Mouse (Mus musculus): ENCODE measurements at regions not wholly inside any gene's neighbourhood (a gene's known extent, or its start where the extent isn't known, plus 50 kb on each side); places are given as distances from the start of the nearest gene placed in this dataset.
A peak's percentile ranks its signal among the peaks of the same experiment; 100 is the strongest.

DNA sequence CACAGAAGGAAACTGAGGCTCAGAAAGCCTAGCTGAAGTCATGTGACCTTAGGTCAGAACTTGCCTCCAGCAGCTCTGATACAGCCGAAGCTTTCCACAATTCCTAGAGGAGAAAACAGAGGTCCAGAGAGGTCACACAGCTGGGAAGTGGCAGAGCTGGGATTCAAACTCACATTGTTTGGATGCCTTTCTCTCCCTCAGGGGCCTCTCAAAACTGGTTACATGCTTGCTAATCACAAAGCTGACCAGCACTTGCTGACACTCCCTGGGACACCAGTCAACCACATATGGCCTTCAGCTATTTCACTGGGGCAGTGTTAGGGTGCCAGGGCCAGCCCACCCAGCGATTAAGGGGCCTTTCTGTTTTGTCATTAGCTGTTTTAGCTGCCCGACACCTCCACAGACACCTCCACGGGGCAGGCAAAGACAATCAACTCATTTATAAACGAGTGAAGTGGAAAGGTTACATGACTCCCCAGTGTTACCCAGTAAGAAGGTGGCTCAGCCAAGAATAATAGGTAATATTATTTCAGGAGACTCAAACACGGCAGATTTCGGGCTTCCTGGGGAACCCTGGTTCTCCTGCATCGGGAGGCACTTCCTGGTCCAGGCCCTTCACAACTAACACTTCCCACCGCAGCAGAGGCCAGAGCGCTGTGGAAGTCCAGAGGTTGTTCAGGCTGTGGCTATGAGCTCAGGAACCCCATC lies 71.4 kb downstream of the 2410131K14Rik start:
- WGBS = 37% methylated on average over 10 of the region's 10 CpGs
- H3K4me3 ChIP-seq = no peak overlapping the region
- H3K4me1 ChIP-seq = peaks cover 36% of the 10 kb centered on the region
- H3K36me3 ChIP-seq (replicated peaks) = no peaks in the 10 kb centered on the region
- peaks cover 41% of the 10 kb centered on the region for H3K27me3 ChIP-seq (replicated peaks; ENCODE audit: low read depth, poor library complexity, severe bottlenecking)
- H3K27ac ChIP-seq (replicated peaks) = peak overlapping the region; percentile 27; the same call in 1 of the 2 replicates
- no peaks in the 10 kb centered on the region for H3K9me3 ChIP-seq
- DNase-seq (ENCODE audit: low spot score) = peak; percentile 36

GRCm38 (mm10) chr5:118318073-118318472 lies 73.0 kb downstream of the 2410131K14Rik start:
- DNase-seq (ENCODE audit: low spot score) = no peak
- 65% methylated on average over 5 of the region's 5 CpGs for WGBS
- peaks cover 41% of the 10 kb centered on the region for H3K27me3 ChIP-seq (replicated peaks; ENCODE audit: low read depth, poor library complexity, severe bottlenecking)

DNA sequence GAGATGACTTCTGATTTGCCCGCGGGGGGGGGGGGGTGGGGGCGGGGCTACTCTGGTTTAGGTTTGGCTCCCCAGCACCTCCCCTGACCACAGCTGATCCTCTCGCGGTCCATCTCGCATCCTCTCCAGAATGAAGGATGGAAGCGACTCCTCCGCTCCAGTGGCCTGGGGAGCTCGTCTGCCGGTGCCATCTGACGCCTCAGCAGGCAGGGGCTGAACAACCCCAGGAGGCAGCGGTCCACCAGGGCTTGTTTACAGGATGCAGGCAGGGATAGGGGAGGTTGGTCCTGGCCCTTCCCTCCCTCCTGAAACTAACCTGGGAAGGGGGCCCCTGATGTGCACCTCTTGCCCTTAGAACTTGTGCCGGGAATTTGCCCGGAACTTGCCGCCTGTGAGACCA lies 73.9 kb downstream of the 2410131K14Rik start:
- Histone ChIP-seq H3K9me3 (no peaks in the 10 kb centered on the region), H3K36me3 (replicated peaks) (no peaks in the 10 kb centered on the region), H3K4me3 (peak overlapping the region; percentile 33; the same call in 1 of the 2 replicates), H3K27ac (replicated peaks) (no peak overlapping the region; the same call in 1 of the 2 replicates), H3K4me1 (peaks cover 52% of the 10 kb centered on the region), H3K27me3 (replicated peaks; ENCODE audit: low read depth, poor library complexity, severe bottlenecking) (peaks cover 41% of the 10 kb centered on the region)
- 12% methylated on average over 15 of the region's 15 CpGs for WGBS
- DNase-seq (ENCODE audit: low spot score) = no peak

More at GRCm38 (mm10) chr5:118318073-118318472, 73.0 kb downstream of the 2410131K14Rik start:
- no peaks in the 10 kb centered on the region for H3K36me3 ChIP-seq (replicated peaks)
- no peak overlapping the region for H3K4me3 ChIP-seq
- no peaks in the 10 kb centered on the region for H3K9me3 ChIP-seq
- H3K4me1 ChIP-seq = peaks cover 52% of the 10 kb centered on the region
- H3K27ac ChIP-seq (replicated peaks) = no peak overlapping the region

- Histone ChIP-seq H3K36me3 (replicated peaks) (no peaks in the 10 kb centered on the region), H3K27me3 (replicated peaks; ENCODE audit: low read depth, poor library complexity, severe bottlenecking) (peaks cover 59% of the 10 kb centered on the region), H3K9me3 (0 out of 2 replicates have a peak, but pooled peaks cover 5% of the 10 kb centered on the region), H3K27ac (replicated peaks) (peak overlapping the region; percentile 79), H3K4me1 (peaks cover 46% of the 10 kb centered on the region), H3K4me3 (no peak overlapping the region)
- peak; percentile 77 for DNase-seq (ENCODE audit: low spot score)
- WGBS = 37% methylated on average over 18 of the region's 18 CpGs
Observed at GRCm38 (mm10) chr5:118321719-118322455, 76.9 kb downstream of the 2410131K14Rik start.

GRCm38 (mm10) chr5:118323151-118323550 lies 78.1 kb downstream of the 2410131K14Rik start:
- Histone ChIP-seq H3K36me3 (replicated peaks) (no peaks in the 10 kb centered on the region), H3K27me3 (replicated peaks; ENCODE audit: low read depth, poor library complexity, severe bottlenecking) (peaks cover 49% of the 10 kb centered on the region), H3K4me3 (no peak overlapping the region), H3K27ac (replicated peaks) (0 out of 2 replicates have a peak overlapping the region, but pooled peaks have one; percentile 69), H3K9me3 (0 out of 2 replicates have a peak, but pooled peaks cover 5% of the 10 kb centered on the region), H3K4me1 (peaks cover 49% of the 10 kb centered on the region)
- WGBS = 90% methylated on average over 2 of the region's 2 CpGs
- DNase-seq (ENCODE audit: low spot score) = no peak

DNA sequence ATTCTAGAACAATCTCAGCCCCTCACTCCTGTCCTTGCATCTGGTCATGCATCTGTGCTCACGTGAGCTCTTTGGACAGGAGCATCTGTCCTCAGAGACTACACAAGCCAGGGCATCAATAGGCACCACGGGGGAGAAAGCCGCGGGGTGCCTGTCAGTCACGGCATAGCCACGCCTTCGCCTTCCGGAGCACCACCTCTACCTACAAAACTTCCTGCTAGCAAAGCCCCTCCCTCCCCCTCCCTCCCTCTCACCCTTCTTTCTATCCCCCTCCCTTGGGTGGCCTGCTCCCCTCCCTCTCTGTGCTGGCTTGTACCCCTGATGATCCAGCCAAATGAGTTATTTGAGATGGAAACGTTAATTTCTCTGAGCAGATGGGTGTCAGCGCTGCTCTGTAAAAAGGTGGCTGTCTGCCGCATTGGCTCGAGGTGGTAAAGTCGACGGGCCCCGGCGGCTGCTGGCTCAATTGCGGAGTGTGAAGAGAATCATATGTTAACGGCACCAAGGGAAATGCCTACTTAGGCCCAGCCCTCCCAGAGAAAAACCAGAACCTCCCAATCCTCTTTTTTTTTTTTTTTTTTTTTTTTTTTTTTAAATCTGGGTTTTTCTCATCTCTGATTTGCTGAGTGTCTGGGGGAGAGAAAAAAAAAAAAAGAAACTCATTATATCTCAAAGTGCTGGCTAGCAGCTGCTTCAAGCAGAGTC lies 82.0 kb downstream of the 2410131K14Rik start:
- peaks cover 56% of the 10 kb centered on the region for H3K27me3 ChIP-seq (replicated peaks; ENCODE audit: low read depth, poor library complexity, severe bottlenecking)

DNA sequence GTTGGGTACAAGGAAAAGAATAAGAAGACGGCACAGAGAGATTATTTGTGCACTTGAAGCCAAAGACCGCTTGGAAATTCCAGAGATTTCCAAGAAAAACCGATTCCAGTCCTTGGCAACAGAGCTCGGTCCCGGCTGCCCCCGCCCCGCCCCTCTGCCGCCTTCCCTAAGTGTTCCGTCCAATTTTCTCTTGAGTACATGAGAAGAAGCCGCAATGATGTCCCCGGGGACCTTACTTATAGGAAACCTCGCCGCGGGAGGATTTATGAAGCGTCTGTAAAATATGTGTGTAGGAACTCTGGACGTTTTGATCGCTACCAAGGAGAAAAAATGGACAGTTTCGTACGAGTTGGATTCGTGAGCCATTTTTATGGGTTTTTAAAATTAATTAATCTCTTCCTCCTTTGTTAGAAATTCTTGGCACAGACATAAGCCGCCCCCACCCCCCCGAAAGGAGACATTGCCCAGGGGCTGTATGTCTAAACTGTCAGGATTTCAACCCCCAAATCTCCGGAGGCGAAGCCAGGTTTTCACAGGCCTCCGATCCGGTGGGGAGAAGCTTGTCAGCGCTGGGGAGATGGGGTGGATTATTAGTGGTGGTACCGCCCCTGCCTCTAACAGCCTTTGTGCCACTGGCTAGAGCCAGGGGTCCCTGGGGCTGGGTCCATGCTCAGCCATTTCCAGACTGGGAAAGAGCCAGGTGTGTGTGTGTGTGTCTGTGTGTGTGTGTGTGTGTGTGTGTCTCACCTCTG lies 83.1 kb downstream of the 2410131K14Rik start:
- Histone ChIP-seq H3K36me3 (replicated peaks) (no peaks in the 10 kb centered on the region), H3K4me1 (peaks cover 39% of the 10 kb centered on the region), H3K9me3 (peaks cover 9% of the 10 kb centered on the region; the same call in 1 of the 2 replicates), H3K4me3 (peak overlapping the region; percentile 52), H3K27ac (replicated peaks) (no peak overlapping the region), H3K27me3 (replicated peaks; ENCODE audit: low read depth, poor library complexity, severe bottlenecking) (peaks cover 66% of the 10 kb centered on the region)
- WGBS = 4% methylated on average over 28 of the region's 28 CpGs
- peak; percentile 69 for DNase-seq (ENCODE audit: low spot score)

More for the DNA sequence above, 82.0 kb downstream of the 2410131K14Rik start:
- Histone ChIP-seq H3K4me3 (peak overlapping the region; percentile 52), H3K4me1 (peaks cover 44% of the 10 kb centered on the region), H3K36me3 (replicated peaks) (no peaks in the 10 kb centered on the region), H3K9me3 (peaks cover 9% of the 10 kb centered on the region; the same call in 1 of the 2 replicates), H3K27ac (replicated peaks) (peak overlapping the region; percentile 63)
- under 1% methylated on average over 18 of the region's 18 CpGs for WGBS
- peak; percentile 70 for DNase-seq (ENCODE audit: low spot score)

GRCm38 (mm10) chr5:118329143-118329542 lies 84.1 kb downstream of the 2410131K14Rik start:
- Histone ChIP-seq H3K4me1 (peaks cover 39% of the 10 kb centered on the region), H3K4me3 (no peak overlapping the region), H3K9me3 (peaks cover 9% of the 10 kb centered on the region; the same call in 1 of the 2 replicates), H3K27ac (replicated peaks) (no peak overlapping the region), H3K36me3 (replicated peaks) (no peaks in the 10 kb centered on the region), H3K27me3 (replicated peaks; ENCODE audit: low read depth, poor library complexity, severe bottlenecking) (peaks cover 72% of the 10 kb centered on the region)
- WGBS = 84% methylated on average over 5 of the region's 5 CpGs
- no peak for DNase-seq (ENCODE audit: low spot score)

DNA sequence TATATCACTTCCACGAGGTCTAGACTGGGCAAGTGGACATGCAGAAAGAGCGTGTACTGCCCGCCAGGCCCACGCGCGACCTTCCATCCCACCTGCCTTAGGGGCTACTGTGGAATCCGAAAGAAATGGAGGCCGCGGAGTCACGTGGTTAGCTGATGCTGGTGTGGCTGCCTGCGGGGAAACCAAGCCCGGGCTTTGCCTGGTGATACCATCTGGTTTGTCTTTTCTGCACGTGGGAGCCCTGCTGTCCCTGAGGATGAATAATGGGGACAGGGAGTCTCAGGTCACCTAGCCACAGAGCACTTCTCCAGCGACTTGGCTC lies 86.2 kb downstream of the 2410131K14Rik start:
- 22% methylated on average over 14 of the region's 14 CpGs for WGBS
- Histone ChIP-seq H3K4me3 (peak overlapping the region; percentile 57), H3K4me1 (peaks cover 39% of the 10 kb centered on the region), H3K36me3 (replicated peaks) (no peaks in the 10 kb centered on the region), H3K9me3 (peaks cover 5% of the 10 kb centered on the region; the same call in 1 of the 2 replicates), H3K27me3 (replicated peaks; ENCODE audit: low read depth, poor library complexity, severe bottlenecking) (peaks cover 58% of the 10 kb centered on the region), H3K27ac (replicated peaks) (peak overlapping the region; percentile 80)
- DNase-seq (ENCODE audit: low spot score) = no peak

DNA sequence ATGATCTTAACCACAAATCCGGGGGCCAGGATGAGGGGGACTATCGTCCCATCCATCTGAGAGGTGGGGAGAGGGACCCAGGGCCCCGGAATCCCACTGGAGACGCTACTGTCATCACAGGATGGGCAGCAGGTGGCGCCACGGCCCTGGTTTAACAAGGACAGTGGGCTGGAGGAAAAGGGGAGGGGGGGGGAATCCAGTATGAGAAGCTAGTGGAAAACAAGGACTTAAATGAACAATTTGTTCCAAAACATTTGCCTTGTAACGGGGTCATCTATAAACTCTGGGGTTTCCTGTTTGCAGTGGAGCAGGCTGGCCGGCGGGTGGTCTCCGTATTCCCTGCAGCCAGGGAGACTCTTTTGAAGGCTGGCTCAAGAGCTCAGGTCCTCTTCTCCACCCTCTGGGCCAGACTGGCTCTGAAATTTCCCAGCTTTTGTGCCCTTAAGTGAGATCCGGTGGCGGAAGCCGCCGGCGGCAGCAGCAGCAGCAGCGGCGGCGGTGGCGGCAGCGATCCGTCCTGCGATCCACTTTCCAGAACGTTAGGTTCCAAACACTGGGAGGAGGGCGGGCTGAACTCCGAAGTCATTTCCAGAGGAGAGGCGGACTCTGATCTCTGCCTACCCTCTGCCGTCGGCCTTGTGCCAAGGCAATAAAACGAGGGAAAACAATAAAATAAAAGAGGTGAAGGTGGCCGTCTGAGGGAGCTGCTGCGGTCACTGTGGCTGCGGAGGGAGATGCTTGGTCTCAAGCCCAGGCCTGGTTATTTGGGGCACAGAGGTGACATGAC lies 86.8 kb downstream of the 2410131K14Rik start:
- H3K36me3 ChIP-seq (replicated peaks) = no peaks in the 10 kb centered on the region
- WGBS = 1% methylated on average over 32 of the region's 32 CpGs
- peaks cover 54% of the 10 kb centered on the region for H3K27me3 ChIP-seq (replicated peaks; ENCODE audit: low read depth, poor library complexity, severe bottlenecking)
- H3K4me1 ChIP-seq = peaks cover 36% of the 10 kb centered on the region
- peaks cover 5% of the 10 kb centered on the region; the same call in 1 of the 2 replicates for H3K9me3 ChIP-seq
- peak overlapping the region; percentile 80 for H3K27ac ChIP-seq (replicated peaks)
- peak; percentile 90 for DNase-seq (ENCODE audit: low spot score)
- peak overlapping the region; percentile 57 for H3K4me3 ChIP-seq

DNA sequence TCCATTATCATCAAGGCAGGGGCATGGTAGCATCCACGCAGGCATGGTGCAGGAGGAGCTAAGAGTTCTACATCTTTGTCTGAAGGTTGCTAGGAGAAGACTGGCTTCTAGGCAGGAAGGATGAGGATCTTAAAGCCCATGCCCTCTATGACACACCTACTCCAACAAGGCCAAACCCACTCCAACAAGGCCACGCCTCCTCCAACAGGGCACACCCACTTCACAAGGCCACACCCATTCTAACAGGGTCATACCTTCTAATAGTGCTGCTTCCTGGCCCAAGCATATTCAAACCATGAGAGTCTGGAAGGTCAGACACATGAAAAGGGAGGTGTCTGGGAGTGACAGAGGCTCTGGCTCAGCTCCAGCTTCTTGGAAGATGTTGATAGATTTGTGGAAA lies 89.0 kb downstream of the 2410131K14Rik start:
- peaks cover 3% of the 10 kb centered on the region; the same call in 1 of the 2 replicates for H3K9me3 ChIP-seq
- peaks cover 17% of the 10 kb centered on the region for H3K4me1 ChIP-seq
- no peak overlapping the region for H3K27ac ChIP-seq (replicated peaks)
- no peaks in the 10 kb centered on the region for H3K36me3 ChIP-seq (replicated peaks)
- DNase-seq (ENCODE audit: low spot score) = no peak
- no peak overlapping the region for H3K4me3 ChIP-seq
- WGBS = 89% methylated on average over 2 of the region's 2 CpGs
- H3K27me3 ChIP-seq (replicated peaks; ENCODE audit: low read depth, poor library complexity, severe bottlenecking) = peaks cover 44% of the 10 kb centered on the region
